Mouse (Mus musculus): Measurements from ENCODE around the gene Sprr2f.
A peak's percentile ranks its signal among the peaks of the same experiment; 100 is the strongest.

- TF ChIP-seq EP300 (IDR thresholded peaks at IDR 0.05): no peak
- TF ChIP-seq CTCF (IDR thresholded peaks at IDR 0.05): peak; percentile 45
Measured at GRCm38 (mm10) chr3:92394301-92394700, 29.3 kb downstream of the Sprr2f start.
